Mouse (Mus musculus): ENCODE measurements at regions not wholly inside any gene's neighbourhood (a gene's known extent, or its start where the extent isn't known, plus 50 kb on each side); places are given as distances from the start of the nearest gene placed in this dataset.
A peak's percentile ranks its signal among the peaks of the same experiment; 100 is the strongest.

DNA sequence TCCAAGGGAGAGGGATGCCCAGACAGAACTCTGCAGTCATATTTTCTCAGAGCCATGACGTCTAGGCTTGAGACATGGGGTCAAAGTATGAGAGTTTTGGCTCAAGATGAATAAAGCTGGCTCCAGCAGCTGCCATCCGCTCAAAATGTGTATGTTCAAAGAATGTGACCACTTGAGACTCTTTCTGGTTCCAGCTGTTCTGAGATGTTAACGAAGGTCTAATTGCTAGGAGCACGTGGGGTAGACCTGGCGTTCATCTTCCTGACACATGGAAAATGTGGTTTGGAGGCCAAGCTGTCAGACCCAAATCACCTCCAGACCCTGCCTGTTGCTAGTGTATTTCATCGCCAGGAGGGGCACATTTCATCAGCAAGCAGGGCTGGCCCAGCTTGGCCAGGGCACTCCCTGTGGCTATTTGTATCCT, 58.9 kb upstream of the Ankrd1 start:
- no peak for ATAC-seq (ENCODE audit: insufficient read depth, low FRiP score)

DNA sequence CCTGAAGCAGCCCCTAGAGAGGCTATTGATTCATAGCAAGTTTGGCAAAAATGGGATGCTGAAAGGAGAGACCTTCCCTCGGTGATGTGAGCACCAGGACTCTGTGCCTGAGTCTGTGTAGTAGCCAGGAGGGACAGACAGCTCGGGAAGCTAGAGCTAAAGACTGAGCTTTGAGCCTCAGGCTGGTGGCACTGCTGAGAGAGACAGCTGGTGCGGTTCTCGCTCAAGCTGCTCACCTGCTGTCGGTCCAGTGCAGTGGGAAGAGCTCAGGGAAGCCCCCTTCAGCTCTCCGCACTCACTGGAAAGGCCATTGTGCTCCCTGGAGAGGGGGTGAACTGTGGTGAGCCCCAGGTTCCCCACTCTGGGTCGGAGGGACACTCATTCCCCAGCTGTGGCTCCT, 60.4 kb upstream of the Ankrd1 start:
- Histone ChIP-seq H3K4me3 (replicated peaks; ENCODE audit: low read length) (no peak overlapping the region), H3K4me1 (ENCODE audit: control insufficient read depth, insufficient read depth, low read length) (0 out of 2 replicates have a peak, but pooled peaks cover 5% of the 10 kb centered on the region), H3K9ac (ENCODE audit: low read length) (no peak overlapping the region), H3K4me2 (ENCODE audit: low read depth, low read length) (no peak overlapping the region), H3K36me3 (ENCODE audit: control insufficient read depth, insufficient read depth, low read length) (no peaks in the 10 kb centered on the region), H3K27ac (ENCODE audit: low read length) (no peak overlapping the region), H3K9me3 (replicated peaks; ENCODE audit: control insufficient read depth, low read length) (no peaks in the 10 kb centered on the region), H3K27me3 (ENCODE audit: control insufficient read depth, insufficient read depth, low read length) (no peaks in the 10 kb centered on the region)
- WGBS, result 72% methylated on average over 7 of the region's 7 CpGs
- no peak for ATAC-seq (ENCODE audit: insufficient read depth, low FRiP score)

More for the DNA sequence above, 58.9 kb upstream of the Ankrd1 start:
- Histone ChIP-seq H3K4me1 (ENCODE audit: control insufficient read depth, insufficient read depth, low read length) (0 out of 2 replicates have a peak, but pooled peaks cover 5% of the 10 kb centered on the region), H3K9ac (ENCODE audit: low read length) (no peak overlapping the region), H3K27ac (ENCODE audit: low read length) (no peak overlapping the region), H3K27me3 (ENCODE audit: control insufficient read depth, insufficient read depth, low read length) (no peaks in the 10 kb centered on the region), H3K36me3 (ENCODE audit: control insufficient read depth, insufficient read depth, low read length) (no peaks in the 10 kb centered on the region), H3K4me2 (ENCODE audit: low read depth, low read length) (no peak overlapping the region), H3K9me3 (replicated peaks; ENCODE audit: control insufficient read depth, low read length) (no peaks in the 10 kb centered on the region), H3K4me3 (replicated peaks; ENCODE audit: low read length) (no peak overlapping the region)
- WGBS, result 47% methylated on average over 6 of the region's 6 CpGs

DNA sequence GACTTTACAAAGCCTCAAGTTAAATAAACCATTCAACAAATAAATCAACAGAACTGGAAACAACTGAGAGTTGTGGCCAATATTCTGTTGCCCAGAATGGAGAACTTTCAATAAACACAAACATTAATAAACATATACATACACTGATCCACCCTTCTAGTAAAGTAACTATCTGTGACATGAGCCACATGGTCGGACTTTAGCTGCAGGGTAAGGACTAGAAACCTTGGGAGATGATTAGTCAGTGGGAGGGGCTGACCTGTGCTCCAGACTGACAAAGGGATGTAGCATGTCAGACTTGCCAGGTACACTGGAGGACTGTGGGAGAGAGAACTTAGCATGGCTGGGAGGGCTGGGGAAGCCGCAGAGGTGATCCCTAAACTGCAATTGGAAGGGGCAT, 61.6 kb upstream of the Ankrd1 start:
- ATAC-seq (ENCODE audit: insufficient read depth, low FRiP score), result peak; percentile 32; the same call in 1 of the 2 replicates

DNA sequence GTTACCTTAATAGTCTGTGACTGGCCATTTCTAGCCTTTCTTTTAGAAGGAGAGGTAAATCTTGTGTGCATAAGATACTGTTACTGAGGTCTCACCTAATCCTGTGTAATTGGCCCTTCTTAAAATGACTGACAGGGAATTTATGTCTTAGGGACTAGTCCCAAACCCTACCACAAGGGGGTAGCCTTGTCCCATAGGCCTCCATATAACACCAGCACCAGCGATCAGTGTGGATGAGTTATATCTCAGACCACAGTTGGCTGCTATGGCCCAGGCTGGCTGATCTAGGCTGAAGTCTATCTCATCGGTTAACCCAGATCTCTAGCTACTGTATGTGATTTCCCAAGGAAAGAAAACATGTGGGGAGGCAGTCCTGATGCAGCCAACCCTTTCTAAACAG, 63.2 kb upstream of the Ankrd1 start:
- no peak overlapping the region for H3K4me3 ChIP-seq (replicated peaks; ENCODE audit: low read length)

More for the DNA sequence above, 61.6 kb upstream of the Ankrd1 start:
- H3K4me3 ChIP-seq (replicated peaks; ENCODE audit: low read length), result no peak overlapping the region
- 0 out of 2 replicates have a peak, but pooled peaks cover 5% of the 10 kb centered on the region for H3K4me1 ChIP-seq (ENCODE audit: control insufficient read depth, insufficient read depth, low read length)
- no peaks in the 10 kb centered on the region for H3K27me3 ChIP-seq (ENCODE audit: control insufficient read depth, insufficient read depth, low read length)
- no peaks in the 10 kb centered on the region for H3K36me3 ChIP-seq (ENCODE audit: control insufficient read depth, insufficient read depth, low read length)
- H3K27ac ChIP-seq (ENCODE audit: low read length), result no peak overlapping the region
- H3K4me2 ChIP-seq (ENCODE audit: low read depth, low read length), result no peak overlapping the region
- 35% methylated on average over 2 of the region's 2 CpGs for WGBS
- no peak overlapping the region for H3K9ac ChIP-seq (ENCODE audit: low read length)
- H3K9me3 ChIP-seq (replicated peaks; ENCODE audit: control insufficient read depth, low read length), result no peaks in the 10 kb centered on the region

DNA sequence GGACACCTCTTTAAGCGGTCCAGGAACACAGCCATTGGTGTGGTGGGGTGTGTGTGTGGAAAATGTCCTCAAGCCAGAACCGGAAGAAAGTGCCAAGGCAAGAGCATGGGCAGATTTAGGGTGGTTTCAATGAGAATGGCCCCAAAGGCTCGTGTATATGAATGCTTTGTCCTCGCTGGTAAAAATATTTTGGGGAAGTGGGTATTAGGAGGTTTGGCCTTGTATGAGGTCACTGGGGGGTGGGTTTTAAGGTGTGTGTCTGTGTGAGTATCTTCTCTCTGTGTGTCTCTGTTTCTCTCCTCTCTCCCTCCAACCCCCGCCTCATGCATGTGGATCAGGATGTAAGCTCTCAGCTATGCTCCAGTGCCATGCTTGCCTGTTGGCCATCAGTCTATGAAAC, 69.8 kb upstream of the Ankrd1 start:
- no peak for ATAC-seq (ENCODE audit: insufficient read depth, low FRiP score)
- WGBS, result 85% methylated on average over 5 of the region's 5 CpGs
- H3K36me3 ChIP-seq (ENCODE audit: control insufficient read depth, insufficient read depth, low read length), result no peaks in the 10 kb centered on the region
- H3K27me3 ChIP-seq (ENCODE audit: control insufficient read depth, insufficient read depth, low read length), result no peaks in the 10 kb centered on the region
- no peak overlapping the region for H3K4me3 ChIP-seq (replicated peaks; ENCODE audit: low read length)
- H3K9me3 ChIP-seq (replicated peaks; ENCODE audit: control insufficient read depth, low read length), result no peaks in the 10 kb centered on the region; the same call in 1 of the 2 replicates
- no peak overlapping the region for H3K4me2 ChIP-seq (ENCODE audit: low read depth, low read length)
- no peaks in the 10 kb centered on the region for H3K4me1 ChIP-seq (ENCODE audit: control insufficient read depth, insufficient read depth, low read length)
- no peak overlapping the region for H3K27ac ChIP-seq (ENCODE audit: low read length)
- H3K9ac ChIP-seq (ENCODE audit: low read length), result no peak overlapping the region

More for the DNA sequence above, 63.2 kb upstream of the Ankrd1 start:
- no peaks in the 10 kb centered on the region for H3K27me3 ChIP-seq (ENCODE audit: control insufficient read depth, insufficient read depth, low read length)
- H3K36me3 ChIP-seq (ENCODE audit: control insufficient read depth, insufficient read depth, low read length), result no peaks in the 10 kb centered on the region
- H3K27ac ChIP-seq (ENCODE audit: low read length), result no peak overlapping the region
- H3K9me3 ChIP-seq (replicated peaks; ENCODE audit: control insufficient read depth, low read length), result no peaks in the 10 kb centered on the region
- no peak overlapping the region for H3K4me2 ChIP-seq (ENCODE audit: low read depth, low read length)
- peak; percentile 52; the same call in 1 of the 2 replicates for ATAC-seq (ENCODE audit: insufficient read depth, low FRiP score)
- no peak overlapping the region for H3K9ac ChIP-seq (ENCODE audit: low read length)
- WGBS, result 29% methylated on average over 2 of the region's 2 CpGs
- 0 out of 2 replicates have a peak, but pooled peaks cover 5% of the 10 kb centered on the region for H3K4me1 ChIP-seq (ENCODE audit: control insufficient read depth, insufficient read depth, low read length)

DNA sequence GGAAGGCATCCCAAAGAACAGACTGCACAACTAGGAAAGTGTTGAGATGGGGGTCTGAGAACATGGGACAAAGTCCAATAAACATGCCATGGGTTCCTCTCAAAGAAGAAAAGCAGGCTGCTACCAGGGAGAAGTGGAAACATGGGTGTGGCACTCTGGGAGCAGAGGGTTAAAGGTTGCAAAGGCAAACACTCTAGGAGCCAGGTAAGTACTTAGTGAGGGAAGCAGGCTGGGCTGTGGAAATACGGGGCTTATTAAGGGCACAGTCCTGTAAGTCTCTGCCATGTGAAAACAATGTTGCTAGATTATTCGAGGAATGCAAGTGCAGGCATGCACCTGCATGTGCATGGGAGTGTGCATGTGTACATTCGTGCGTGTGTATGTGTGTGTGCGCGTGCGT, 71.7 kb upstream of the Ankrd1 start:
- no peak overlapping the region for H3K4me3 ChIP-seq (replicated peaks; ENCODE audit: low read length)
- no peaks in the 10 kb centered on the region for H3K36me3 ChIP-seq (ENCODE audit: control insufficient read depth, insufficient read depth, low read length)
- no peak overlapping the region for H3K27ac ChIP-seq (ENCODE audit: low read length)
- no peak overlapping the region for H3K4me2 ChIP-seq (ENCODE audit: low read depth, low read length)
- 86% methylated on average over 7 of the region's 7 CpGs for whole genome bisulfite sequencing
- H3K27me3 ChIP-seq (ENCODE audit: control insufficient read depth, insufficient read depth, low read length), result no peaks in the 10 kb centered on the region
- H3K4me1 ChIP-seq (ENCODE audit: control insufficient read depth, insufficient read depth, low read length), result no peaks in the 10 kb centered on the region
- no peak for ATAC-seq (ENCODE audit: insufficient read depth, low FRiP score)
- H3K9ac ChIP-seq (ENCODE audit: low read length), result no peak overlapping the region
- H3K9me3 ChIP-seq (replicated peaks; ENCODE audit: control insufficient read depth, low read length), result no peaks in the 10 kb centered on the region; the same call in 1 of the 2 replicates

DNA sequence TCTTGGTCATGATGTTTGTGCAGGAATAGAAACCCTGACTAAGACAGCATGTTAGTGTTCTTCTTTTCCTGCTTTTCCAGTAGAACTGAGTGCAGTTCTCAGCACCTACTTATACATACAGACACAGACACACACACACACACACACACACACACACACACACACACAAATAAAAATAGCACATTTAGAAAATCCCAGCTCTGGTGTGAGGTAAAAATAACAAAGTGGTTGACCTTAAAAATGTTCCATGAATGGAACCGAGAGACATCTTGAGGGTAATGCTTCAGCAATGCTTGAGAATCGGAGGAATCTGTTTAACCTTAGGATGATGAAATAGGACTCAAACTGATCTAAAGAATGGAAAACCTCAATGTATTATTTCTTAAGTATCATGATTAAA, 84.4 kb upstream of the Ankrd1 start:
- WGBS, result 84% methylated on average over 2 of the region's 2 CpGs
- no peaks in the 10 kb centered on the region for H3K36me3 ChIP-seq (ENCODE audit: control insufficient read depth, insufficient read depth, low read length)
- ATAC-seq (ENCODE audit: insufficient read depth, low FRiP score), result no peak
- H3K27ac ChIP-seq (ENCODE audit: low read length), result no peak overlapping the region
- H3K4me2 ChIP-seq (ENCODE audit: low read depth, low read length), result no peak overlapping the region
- H3K9ac ChIP-seq (ENCODE audit: low read length), result no peak overlapping the region
- H3K27me3 ChIP-seq (ENCODE audit: control insufficient read depth, insufficient read depth, low read length), result no peaks in the 10 kb centered on the region
- no peaks in the 10 kb centered on the region for H3K9me3 ChIP-seq (replicated peaks; ENCODE audit: control insufficient read depth, low read length)
- H3K4me3 ChIP-seq (replicated peaks; ENCODE audit: low read length), result no peak overlapping the region
- H3K4me1 ChIP-seq (ENCODE audit: control insufficient read depth, insufficient read depth, low read length), result no peaks in the 10 kb centered on the region

DNA sequence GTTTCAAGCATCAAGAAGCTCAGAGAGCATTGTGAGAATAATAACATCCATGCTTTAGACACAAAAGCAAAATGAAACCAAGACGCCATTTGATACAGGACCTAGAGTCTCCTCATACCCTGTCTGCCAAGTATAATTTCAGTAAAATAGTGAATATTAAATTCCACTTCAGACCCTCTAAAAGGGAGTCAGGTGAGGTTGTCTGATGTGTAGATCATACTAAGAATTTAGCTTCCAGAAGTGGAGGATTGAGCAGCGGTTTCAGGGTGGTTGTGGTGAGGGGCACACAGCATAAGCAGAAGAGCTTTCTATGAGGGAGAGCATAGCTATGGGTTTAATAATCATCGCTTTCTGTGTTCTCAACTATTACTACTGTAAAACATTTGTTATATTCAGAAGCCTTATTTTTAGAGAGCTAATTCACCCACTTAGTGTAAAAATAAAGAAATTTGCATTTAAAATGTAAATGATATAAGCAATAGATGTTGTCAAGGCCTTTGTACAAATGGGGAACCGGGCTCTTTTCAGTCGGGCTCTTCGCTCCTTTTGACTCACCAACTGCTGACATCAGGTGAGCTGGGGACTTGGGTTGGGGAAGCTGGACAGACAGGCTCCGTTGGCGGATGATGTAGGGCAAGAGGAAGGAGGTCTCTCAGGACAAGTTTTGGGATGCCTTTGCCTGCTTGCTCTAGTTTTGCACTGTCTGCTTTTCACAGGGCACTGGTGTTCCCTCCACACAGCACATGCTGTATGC, 85.2 kb upstream of the Ankrd1 start:
- 90% methylated on average over 8 of the region's 8 CpGs for WGBS
- ATAC-seq (ENCODE audit: insufficient read depth, low FRiP score), result no peak
- no peak overlapping the region for H3K9ac ChIP-seq (ENCODE audit: low read length)

DNA sequence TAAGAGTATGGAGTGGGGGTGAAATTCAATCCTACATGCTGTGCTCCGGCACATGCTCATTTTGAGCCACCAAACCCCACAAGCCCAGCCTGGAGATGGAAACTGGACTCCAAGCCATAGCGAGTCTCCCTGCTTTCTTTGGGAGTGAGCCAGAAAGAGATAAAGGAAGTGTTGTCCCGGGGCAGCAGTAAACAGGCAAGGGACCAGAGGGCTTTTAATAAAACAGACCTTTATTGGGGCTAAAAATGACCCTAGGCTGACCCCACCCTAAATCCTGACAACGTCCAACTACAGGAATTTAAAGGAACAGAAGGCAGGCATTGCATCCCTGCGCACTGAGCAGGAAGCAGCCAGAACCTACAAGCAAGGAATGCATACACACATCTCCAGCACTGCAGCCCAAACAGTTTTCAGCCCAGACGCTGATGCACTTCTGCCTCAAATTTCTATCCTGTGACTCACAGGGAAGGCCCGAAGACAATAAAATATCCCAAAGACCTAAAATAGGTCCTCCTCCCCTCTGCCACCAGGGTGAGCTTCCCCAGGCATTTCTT, 87.9 kb upstream of the Ankrd1 start:
- Histone ChIP-seq H3K4me1 (ENCODE audit: control insufficient read depth, insufficient read depth, low read length) (no peaks in the 10 kb centered on the region), H3K9ac (ENCODE audit: low read length) (no peak overlapping the region), H3K36me3 (ENCODE audit: control insufficient read depth, insufficient read depth, low read length) (no peaks in the 10 kb centered on the region), H3K4me3 (replicated peaks; ENCODE audit: low read length) (no peak overlapping the region), H3K27ac (ENCODE audit: low read length) (no peak overlapping the region), H3K27me3 (ENCODE audit: control insufficient read depth, insufficient read depth, low read length) (no peaks in the 10 kb centered on the region), H3K4me2 (ENCODE audit: low read depth, low read length) (peak overlapping the region; percentile 19; the same call in 1 of the 2 replicates), H3K9me3 (replicated peaks; ENCODE audit: control insufficient read depth, low read length) (no peaks in the 10 kb centered on the region)
- peak; percentile 47; the same call in 1 of the 2 replicates for ATAC-seq (ENCODE audit: insufficient read depth, low FRiP score)
- WGBS, result 22% methylated on average over 7 of the region's 7 CpGs

More for the DNA sequence above, 85.2 kb upstream of the Ankrd1 start:
- H3K36me3 ChIP-seq (ENCODE audit: control insufficient read depth, insufficient read depth, low read length), result no peaks in the 10 kb centered on the region
- H3K4me1 ChIP-seq (ENCODE audit: control insufficient read depth, insufficient read depth, low read length), result no peaks in the 10 kb centered on the region
- H3K27me3 ChIP-seq (ENCODE audit: control insufficient read depth, insufficient read depth, low read length), result no peaks in the 10 kb centered on the region
- no peaks in the 10 kb centered on the region for H3K9me3 ChIP-seq (replicated peaks; ENCODE audit: control insufficient read depth, low read length)
- no peak overlapping the region for H3K27ac ChIP-seq (ENCODE audit: low read length)
- no peak overlapping the region for H3K4me2 ChIP-seq (ENCODE audit: low read depth, low read length)
- no peak overlapping the region for H3K4me3 ChIP-seq (replicated peaks; ENCODE audit: low read length)
